In the genomic region with DNA sequence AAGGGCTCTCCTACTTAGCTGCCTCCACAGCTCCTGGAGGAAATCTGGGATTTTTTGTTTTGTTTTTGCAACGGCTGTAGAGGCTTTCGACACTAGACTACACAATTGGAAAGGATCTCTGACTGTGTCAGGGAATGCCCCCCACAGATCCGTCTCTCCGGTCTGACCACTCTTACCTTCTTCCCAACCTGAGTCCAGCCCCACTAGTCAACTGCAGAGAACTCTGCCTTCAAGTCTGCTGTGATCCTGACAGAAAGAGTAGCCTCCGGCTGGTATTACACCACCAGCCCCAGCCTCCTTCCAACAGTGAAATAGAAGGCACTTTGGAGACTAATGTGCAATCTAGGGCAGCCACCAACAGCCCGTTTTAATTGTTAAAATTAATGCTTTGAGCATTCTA, we compare ENCODE assay signal across 8 mouse cellular contexts. TPM values are rescaled to one million over a fixed set of nuclear protein-coding genes. Genes with fewer than 3 reads are reported as not detected.
DNase-seq lines count a peak whose midpoint lies in the region; ATAC-seq lines count a peak whose summit lies in the region.

No protein-coding gene starts in this region.

- H3K4me1 ChIP-seq in heart, embryonic 11.5 days (ENCODE audit: control insufficient read depth, insufficient read depth, low read length) = peaks cover 44% of the 10 kb centered on the region
- H3K4me1 ChIP-seq in embryonic facial prominence, embryonic 11.5 days (ENCODE audit: control insufficient read depth, insufficient read depth, low read length) = peaks cover 8% of the 10 kb centered on the region
- H3K4me1 ChIP-seq in hindbrain, embryonic 15.5 days (replicated peaks) = peaks cover 44% of the 10 kb centered on the region
- H3K4me1 ChIP-seq in midbrain, embryonic 13.5 days (replicated peaks) = peaks cover 47% of the 10 kb centered on the region

- peak overlapping the region; percentile 92 for H3K4me2 ChIP-seq in heart, embryonic 11.5 days
- H3K4me2 ChIP-seq in embryonic facial prominence, embryonic 11.5 days (ENCODE audit: low read depth, low read length) = peak overlapping the region; percentile 60
- peak overlapping the region; percentile 76 for H3K4me2 ChIP-seq in hindbrain, embryonic 15.5 days
- H3K4me2 ChIP-seq in midbrain, embryonic 13.5 days (replicated peaks) = peak overlapping the region; percentile 95

- H3K9ac ChIP-seq in heart, embryonic 11.5 days (ENCODE audit: low read depth, low read length) = peak overlapping the region; percentile 85
- no peak overlapping the region; the same call in 1 of the 2 replicates for H3K9ac ChIP-seq in embryonic facial prominence, embryonic 11.5 days (replicated peaks; ENCODE audit: low read length)
- H3K9ac ChIP-seq in hindbrain, embryonic 15.5 days = no peak overlapping the region
- H3K9ac ChIP-seq in midbrain, embryonic 13.5 days (replicated peaks) = no peak overlapping the region

- intact Hi-C loops in left cerebral cortex, postnatal 14 days (cut with DNase I) = no loop called here
- intact Hi-C loops in left cerebral cortex, postnatal 36 days (cut with DNase I) = no loop called here

- peaks cover 3% of the 10 kb centered on the region; the same call in 1 of the 2 replicates for H3K9me3 ChIP-seq in heart, embryonic 11.5 days (replicated peaks; ENCODE audit: control insufficient read depth, low read length)
- no peaks in the 10 kb centered on the region for H3K9me3 ChIP-seq in embryonic facial prominence, embryonic 11.5 days (replicated peaks; ENCODE audit: control insufficient read depth, low read length)
- H3K9me3 ChIP-seq in hindbrain, embryonic 15.5 days = no peaks in the 10 kb centered on the region
- H3K9me3 ChIP-seq in midbrain, embryonic 13.5 days = no peaks in the 10 kb centered on the region

- H3K27ac ChIP-seq in heart, embryonic 11.5 days (ENCODE audit: low read depth, low read length) = no peak overlapping the region
- H3K27ac ChIP-seq in embryonic facial prominence, embryonic 11.5 days (replicated peaks; ENCODE audit: low read depth, low read length) = no peak overlapping the region
- H3K27ac ChIP-seq in hindbrain, embryonic 15.5 days (replicated peaks) = no peak overlapping the region
- H3K27ac ChIP-seq in midbrain, embryonic 13.5 days = no peak overlapping the region

- DNase-seq in heart, adult 9 months (ENCODE audit: low spot score in 2 of 2) = no peak
- no peak for DNase-seq in embryonic facial prominence, embryonic 11.5 days (ENCODE audit: low spot score)
- no peak for DNase-seq in left cerebral cortex, postnatal 14 days (ENCODE audit: low spot score in 2 of 2)
- DNase-seq in left cerebral cortex, postnatal 36 days (ENCODE audit: low spot score in 2 of 2) = no peak
- no peak for DNase-seq in spleen, postnatal 36 days (ENCODE audit: low spot score in 2 of 2)

- peak overlapping the region; percentile 71 for H3K4me3 ChIP-seq in heart, embryonic 11.5 days (ENCODE audit: low read depth, low read length)
- peak overlapping the region; percentile 79 for H3K4me3 ChIP-seq in embryonic facial prominence, embryonic 11.5 days (ENCODE audit: low read depth, low read length)
- H3K4me3 ChIP-seq in hindbrain, embryonic 15.5 days = peak overlapping the region; percentile 67
- peak overlapping the region; percentile 79 for H3K4me3 ChIP-seq in midbrain, embryonic 13.5 days (replicated peaks)

- H3K27me3 ChIP-seq in heart, embryonic 11.5 days (ENCODE audit: control insufficient read depth, insufficient read depth, low read length) = no peaks in the 10 kb centered on the region
- no peaks in the 10 kb centered on the region for H3K27me3 ChIP-seq in embryonic facial prominence, embryonic 11.5 days (ENCODE audit: control insufficient read depth, insufficient read depth, low read length)
- H3K27me3 ChIP-seq in hindbrain, embryonic 15.5 days = no peaks in the 10 kb centered on the region
- H3K27me3 ChIP-seq in midbrain, embryonic 13.5 days = no peaks in the 10 kb centered on the region

- no peak for ATAC-seq in heart, embryonic 11.5 days (replicated peaks; ENCODE audit: insufficient number of reproducible peaks, low FRiP score, low TSS enrichment)
- ATAC-seq in embryonic facial prominence, embryonic 11.5 days (replicated peaks; ENCODE audit: insufficient number of reproducible peaks, low FRiP score, low TSS enrichment, low read depth) = no peak
- ATAC-seq in hindbrain, embryonic 15.5 days (ENCODE audit: low FRiP score, low read depth) = no peak
- no peak for ATAC-seq in midbrain, embryonic 13.5 days

- 0 out of 2 replicates have a peak, but pooled peaks cover 2% of the 10 kb centered on the region for H3K36me3 ChIP-seq in heart, embryonic 11.5 days (ENCODE audit: control insufficient read depth, insufficient read depth, low read length)
- no peaks in the 10 kb centered on the region for H3K36me3 ChIP-seq in embryonic facial prominence, embryonic 11.5 days (replicated peaks; ENCODE audit: control insufficient read depth, insufficient read depth, low read depth, low read length)
- no peaks in the 10 kb centered on the region for H3K36me3 ChIP-seq in hindbrain, embryonic 15.5 days
- H3K36me3 ChIP-seq in midbrain, embryonic 13.5 days = no peaks in the 10 kb centered on the region

- 18% methylated on average over 6 of the region's 6 CpGs for WGBS in heart, embryonic 11.5 days (ENCODE audit: insufficient replicate concordance)
- 21% methylated on average over 6 of the region's 6 CpGs for WGBS in embryonic facial prominence, embryonic 11.5 days
- 17% methylated on average over 6 of the region's 6 CpGs for WGBS in hindbrain, embryonic 15.5 days
- WGBS in midbrain, embryonic 13.5 days = 13% methylated on average over 6 of the region's 6 CpGs

RNA-seq across cellular contexts. Expression of a gene that starts 1.5 kb away (rescaled TPM):
- 6.9 and 10.1 TPM in 2 replicates for polyA plus RNA-seq in heart, embryonic 11.5 days (2014; fragmentation: Nextera tagmentation; extraction: Ambion mirVana)
- polyA plus RNA-seq in embryonic facial prominence, embryonic 11.5 days (2014; fragmentation: Nextera tagmentation; extraction: Ambion mirVana) = 7.4 and 9.1 TPM in 2 replicates
- polyA plus RNA-seq in hindbrain, embryonic 15.5 days (2015; fragmentation: Nextera tagmentation; extraction: Ambion mirVana) = 2.3 and 2.4 TPM in 2 replicates
- 2.0 and 2.2 TPM in 2 replicates for polyA plus RNA-seq in midbrain, embryonic 13.5 days (2015; fragmentation: Nextera tagmentation; extraction: Ambion mirVana)
- 10 to 100 TPM; 30.9 TPM for total RNA-seq in left cerebral cortex, postnatal 14 days (2021)
- 10 to 100 TPM; 27.9 to 36.1 TPM for total RNA-seq in left cerebral cortex, postnatal 36 days (2021)
